Mouse (Mus musculus): ENCODE results near the gene Prr27. TPM values are rescaled to one million over a fixed set of nuclear protein-coding genes. Genes with fewer than 3 reads are reported as not detected.

Gene Prr27
- polyA plus RNA-seq (2014; fragmentation: Nextera tagmentation; extraction: Ambion mirVana), result not detected in 2 replicates

DNA sequence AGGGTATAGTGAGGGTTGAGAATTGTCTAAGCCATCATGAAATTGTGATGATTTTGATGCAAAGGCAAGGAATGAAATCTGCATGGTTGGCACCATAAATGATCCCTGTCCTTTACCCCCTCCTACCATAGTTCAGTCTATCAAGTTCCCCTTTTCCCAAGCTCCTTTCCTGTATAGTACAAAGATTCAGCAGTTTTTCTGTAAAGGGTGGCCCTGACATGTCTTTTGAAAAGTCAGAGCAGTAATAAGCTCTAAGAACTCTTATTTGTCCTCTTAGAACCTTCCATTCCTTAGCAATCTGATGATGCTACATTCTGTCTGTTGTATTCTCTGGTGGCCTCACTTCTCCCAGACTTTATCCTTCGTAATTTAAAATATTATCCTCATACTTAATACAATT lies at the start of gene Prr27:
Gene Prr27, plus strand, starts transcription at position 301 of the 400 bp plus-strand sequence.
- H3K4me2 ChIP-seq (ENCODE audit: low read depth, low read length, severe bottlenecking), result no peak within 1 kb of the TSS
- H3K4me1 ChIP-seq (replicated peaks; ENCODE audit: control insufficient read depth, insufficient read depth, low read length), result no peaks in the 10 kb centered on the region
- 80% methylated on average over 1 of the region's 1 CpGs for WGBS
- no peaks in the 10 kb centered on the region for H3K36me3 ChIP-seq (ENCODE audit: control insufficient read depth, insufficient read depth, low read length)
- no peak within 1 kb of the TSS for H3K27ac ChIP-seq (ENCODE audit: low read depth, low read length)
- H3K9ac ChIP-seq (ENCODE audit: low read length), result no peak within 1 kb of the TSS
- no peak for ATAC-seq (replicated peaks; ENCODE audit: low FRiP score)
- H3K9me3 ChIP-seq (ENCODE audit: control insufficient read depth, low read length), result no peaks in the 10 kb centered on the region
- H3K4me3 ChIP-seq (ENCODE audit: low read depth, low read length), result no peak within 1 kb of the TSS
- DNase-seq (ENCODE audit: low spot score), result no peak
- no peaks in the 10 kb centered on the region for H3K27me3 ChIP-seq (ENCODE audit: control insufficient read depth, insufficient read depth, low read length)

DNA sequence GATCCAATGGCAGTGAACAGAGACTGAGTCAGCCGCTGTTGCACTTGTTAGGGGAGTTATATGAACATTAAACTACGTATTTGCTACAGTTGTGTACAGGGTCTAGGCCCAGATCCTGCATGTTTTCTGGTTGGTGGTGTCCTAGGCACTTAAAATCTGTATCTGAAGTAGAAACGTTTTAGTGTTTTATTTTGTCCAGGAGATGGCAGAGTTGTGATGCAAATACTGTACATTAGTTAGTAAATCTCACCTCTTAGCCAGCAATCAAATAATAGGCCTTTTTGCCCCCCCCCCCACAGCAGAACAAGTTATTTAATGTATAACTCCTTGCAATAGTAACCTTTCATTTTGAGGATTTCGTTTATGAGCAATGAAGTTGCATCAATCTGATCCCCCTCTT lies 42.8 kb upstream of the Prr27 start:
- 57% methylated on average over 4 of the region's 4 CpGs for WGBS

DNA sequence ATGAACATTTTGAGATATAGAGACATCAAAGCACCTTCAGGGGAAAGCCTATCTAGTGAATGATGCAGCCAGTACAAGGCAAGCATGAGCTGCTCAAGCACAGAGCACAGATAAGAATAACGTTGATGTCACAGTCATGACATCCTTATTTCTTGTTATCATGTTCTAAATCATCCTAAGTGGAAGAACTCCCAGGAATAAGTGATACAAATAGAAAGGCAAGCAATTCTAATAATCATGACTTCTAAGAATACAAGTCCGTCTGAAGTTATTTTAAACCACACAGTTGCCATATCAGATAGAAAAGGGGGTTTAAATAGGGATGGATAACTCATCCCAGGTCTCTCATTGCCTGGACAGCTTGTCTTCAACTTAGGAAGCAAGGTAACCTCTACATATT lies 17.7 kb upstream of the Prr27 start, which contains the start of gene Csn1s2b:
Gene Csn1s2b, plus strand, starts transcription at position 301 of the 400 bp plus-strand sequence.
- H3K27ac ChIP-seq (ENCODE audit: low read depth, low read length), result no peak within 1 kb of the TSS

More for the DNA sequence above, 42.8 kb upstream of the Prr27 start:
- Histone ChIP-seq H3K4me1 (replicated peaks; ENCODE audit: control insufficient read depth, insufficient read depth, low read length) (no peaks in the 10 kb centered on the region), H3K27me3 (ENCODE audit: control insufficient read depth, insufficient read depth, low read length) (no peaks in the 10 kb centered on the region), H3K36me3 (ENCODE audit: control insufficient read depth, insufficient read depth, low read length) (no peaks in the 10 kb centered on the region), H3K27ac (ENCODE audit: low read depth, low read length) (no peak overlapping the region), H3K9ac (ENCODE audit: low read length) (no peak overlapping the region), H3K4me3 (ENCODE audit: low read depth, low read length) (no peak overlapping the region), H3K4me2 (ENCODE audit: low read depth, low read length, severe bottlenecking) (no peak overlapping the region), H3K9me3 (ENCODE audit: control insufficient read depth, low read length) (no peaks in the 10 kb centered on the region)
- ATAC-seq (replicated peaks; ENCODE audit: low FRiP score) (no peak), DNase-seq (ENCODE audit: low spot score) (no peak)

DNA sequence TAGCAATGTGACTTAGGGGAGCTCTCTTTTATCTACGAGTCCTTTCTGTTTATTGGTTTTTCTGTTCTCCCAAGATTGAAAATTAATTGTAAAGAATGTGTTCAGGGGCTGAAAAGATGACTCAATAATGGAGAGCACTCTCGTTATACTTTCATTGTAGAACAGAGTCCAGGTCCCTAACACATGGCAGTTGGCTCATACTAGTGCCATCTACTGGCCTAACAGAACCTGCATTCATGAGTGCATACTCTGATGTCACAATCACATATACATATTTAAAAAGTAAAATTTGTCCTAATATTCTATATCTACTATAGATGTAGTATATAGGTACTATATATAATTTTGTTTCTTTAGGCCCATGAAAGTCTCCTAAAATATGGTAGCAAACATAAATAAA lies 16.2 kb upstream of the Prr27 start:
- no peak overlapping the region for H3K27ac ChIP-seq (ENCODE audit: low read depth, low read length)
- DNase-seq (ENCODE audit: low spot score), result no peak
- no peak overlapping the region for H3K4me3 ChIP-seq (ENCODE audit: low read depth, low read length)
- no peaks in the 10 kb centered on the region for H3K9me3 ChIP-seq (ENCODE audit: control insufficient read depth, low read length)
- WGBS, result 55% methylated on average over 2 of the region's 2 CpGs
- H3K36me3 ChIP-seq (ENCODE audit: control insufficient read depth, insufficient read depth, low read length), result no peaks in the 10 kb centered on the region
- no peak for ATAC-seq (replicated peaks; ENCODE audit: low FRiP score)
- H3K4me1 ChIP-seq (replicated peaks; ENCODE audit: control insufficient read depth, insufficient read depth, low read length), result no peaks in the 10 kb centered on the region
- no peak overlapping the region for H3K4me2 ChIP-seq (ENCODE audit: low read depth, low read length, severe bottlenecking)
- H3K9ac ChIP-seq (ENCODE audit: low read length), result no peak overlapping the region
- no peaks in the 10 kb centered on the region for H3K27me3 ChIP-seq (ENCODE audit: control insufficient read depth, insufficient read depth, low read length)

More for the DNA sequence above, 17.7 kb upstream of the Prr27 start, which contains the start of gene Csn1s2b:
- 86% methylated on average over 2 of the region's 2 CpGs for WGBS
- H3K4me3 ChIP-seq (ENCODE audit: low read depth, low read length), result no peak within 1 kb of the TSS
- H3K36me3 ChIP-seq (ENCODE audit: control insufficient read depth, insufficient read depth, low read length), result no peaks in the 10 kb centered on the region
- H3K27me3 ChIP-seq (ENCODE audit: control insufficient read depth, insufficient read depth, low read length), result no peaks in the 10 kb centered on the region
- no peak within 1 kb of the TSS for H3K9ac ChIP-seq (ENCODE audit: low read length)
- no peaks in the 10 kb centered on the region for H3K9me3 ChIP-seq (ENCODE audit: control insufficient read depth, low read length)
- H3K4me2 ChIP-seq (ENCODE audit: low read depth, low read length, severe bottlenecking), result no peak within 1 kb of the TSS
- no peaks in the 10 kb centered on the region for H3K4me1 ChIP-seq (replicated peaks; ENCODE audit: control insufficient read depth, insufficient read depth, low read length)
- DNase-seq (ENCODE audit: low spot score) (no peak), ATAC-seq (replicated peaks; ENCODE audit: low FRiP score) (no peak)

DNA sequence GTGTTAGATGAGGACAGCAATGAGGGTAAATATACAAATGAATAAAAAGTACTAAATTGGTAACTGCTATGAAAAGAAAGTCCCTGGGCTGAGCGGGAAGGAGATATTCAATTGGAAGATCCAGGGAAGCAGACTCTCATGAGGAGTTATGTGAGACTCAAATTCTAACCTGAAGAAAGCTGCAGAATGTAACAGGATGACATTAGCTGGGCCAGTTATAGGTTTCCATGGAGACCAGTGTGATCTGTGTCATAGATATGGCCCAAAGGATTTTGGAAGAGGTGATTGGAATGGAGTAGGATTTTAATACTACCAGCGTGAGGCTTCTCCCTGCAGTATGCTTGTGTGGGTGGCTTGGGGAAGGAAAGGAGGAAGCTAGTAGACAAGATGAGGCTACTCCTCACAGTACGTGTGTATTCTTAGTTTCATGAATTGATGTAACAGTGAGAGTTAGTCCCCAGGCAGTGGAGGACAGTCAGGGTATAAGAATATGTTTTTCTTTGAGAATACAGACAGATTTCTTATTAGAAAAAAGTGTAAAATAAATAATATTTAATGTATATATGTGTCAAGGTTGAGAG lies 29.7 kb downstream of the Prr27 start:
- no peaks in the 10 kb centered on the region for H3K27me3 ChIP-seq (ENCODE audit: control insufficient read depth, insufficient read depth, low read length)
- ATAC-seq (replicated peaks; ENCODE audit: low FRiP score), result no peak
- H3K27ac ChIP-seq (ENCODE audit: low read depth, low read length), result no peak overlapping the region
- H3K9me3 ChIP-seq (ENCODE audit: control insufficient read depth, low read length), result no peaks in the 10 kb centered on the region
- H3K4me2 ChIP-seq (ENCODE audit: low read depth, low read length, severe bottlenecking), result no peak overlapping the region
- no peak for DNase-seq (ENCODE audit: low spot score)
- no peaks in the 10 kb centered on the region for H3K36me3 ChIP-seq (ENCODE audit: control insufficient read depth, insufficient read depth, low read length)
- H3K9ac ChIP-seq (ENCODE audit: low read length), result no peak overlapping the region
- 80% methylated on average over 3 of the region's 3 CpGs for WGBS
- H3K4me1 ChIP-seq (replicated peaks; ENCODE audit: control insufficient read depth, insufficient read depth, low read length), result no peaks in the 10 kb centered on the region
- no peak overlapping the region for H3K4me3 ChIP-seq (ENCODE audit: low read depth, low read length)

DNA sequence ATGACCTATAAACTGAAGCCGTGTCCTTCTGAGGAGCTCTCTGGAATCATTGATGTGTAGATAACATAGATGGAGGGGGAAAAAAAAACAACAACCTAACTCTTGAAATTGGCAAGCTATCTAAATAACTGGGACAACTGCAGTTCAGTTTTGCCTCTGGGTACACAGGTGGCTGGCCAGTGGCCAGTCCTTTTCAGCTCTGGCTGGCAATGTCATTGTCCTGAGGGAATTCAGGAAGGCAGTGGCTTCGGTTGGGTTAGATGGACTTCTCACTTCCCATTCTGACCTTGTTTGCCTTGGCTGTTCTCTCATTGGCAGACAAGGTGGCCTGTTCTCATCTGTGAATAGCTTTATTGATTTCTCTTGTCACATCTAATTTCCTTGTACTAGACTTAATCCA lies 44.6 kb downstream of the Prr27 start:
- H3K4me3 ChIP-seq (ENCODE audit: low read depth, low read length), result no peak overlapping the region
- H3K4me2 ChIP-seq (ENCODE audit: low read depth, low read length, severe bottlenecking), result no peak overlapping the region
- WGBS, result 63% methylated on average over 2 of the region's 2 CpGs
- no peak overlapping the region for H3K9ac ChIP-seq (ENCODE audit: low read length)
- H3K4me1 ChIP-seq (replicated peaks; ENCODE audit: control insufficient read depth, insufficient read depth, low read length), result no peaks in the 10 kb centered on the region
- DNase-seq (ENCODE audit: low spot score), result no peak
- no peak overlapping the region for H3K27ac ChIP-seq (ENCODE audit: low read depth, low read length)
- no peak for ATAC-seq (replicated peaks; ENCODE audit: low FRiP score)
- H3K36me3 ChIP-seq (ENCODE audit: control insufficient read depth, insufficient read depth, low read length), result no peaks in the 10 kb centered on the region
- H3K9me3 ChIP-seq (ENCODE audit: control insufficient read depth, low read length), result no peaks in the 10 kb centered on the region
- H3K27me3 ChIP-seq (ENCODE audit: control insufficient read depth, insufficient read depth, low read length), result no peaks in the 10 kb centered on the region

DNA sequence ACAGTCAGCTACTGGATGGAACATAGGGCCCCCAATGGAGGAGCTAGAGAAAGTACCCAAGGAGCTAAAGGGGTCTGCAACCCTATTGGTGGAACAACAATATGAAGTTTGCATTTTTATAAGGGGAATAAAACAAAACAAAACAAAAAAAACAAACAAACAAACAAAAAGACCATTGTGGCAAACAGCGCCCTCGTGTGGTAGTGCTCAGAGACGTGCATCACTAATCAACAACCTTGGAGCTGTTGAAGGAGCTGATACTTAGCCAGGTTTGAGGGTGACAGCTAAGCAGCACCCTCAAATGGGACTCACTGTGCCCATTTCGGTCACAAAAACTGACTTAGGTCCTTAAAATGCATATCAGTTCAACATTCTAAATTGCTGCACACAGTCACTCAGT lies 45.9 kb downstream of the Prr27 start:
- no peaks in the 10 kb centered on the region for H3K27me3 ChIP-seq (ENCODE audit: control insufficient read depth, insufficient read depth, low read length)
- H3K36me3 ChIP-seq (ENCODE audit: control insufficient read depth, insufficient read depth, low read length), result no peaks in the 10 kb centered on the region
- ATAC-seq (replicated peaks; ENCODE audit: low FRiP score) (no peak), DNase-seq (ENCODE audit: low spot score) (no peak)
- H3K9me3 ChIP-seq (ENCODE audit: control insufficient read depth, low read length), result no peaks in the 10 kb centered on the region
- WGBS, result 32% methylated on average over 4 of the region's 4 CpGs
- no peaks in the 10 kb centered on the region for H3K4me1 ChIP-seq (replicated peaks; ENCODE audit: control insufficient read depth, insufficient read depth, low read length)
- no peak overlapping the region for H3K4me2 ChIP-seq (ENCODE audit: low read depth, low read length, severe bottlenecking)
- no peak overlapping the region for H3K9ac ChIP-seq (ENCODE audit: low read length)
- H3K4me3 ChIP-seq (ENCODE audit: low read depth, low read length), result no peak overlapping the region
- no peak overlapping the region for H3K27ac ChIP-seq (ENCODE audit: low read depth, low read length)

DNA sequence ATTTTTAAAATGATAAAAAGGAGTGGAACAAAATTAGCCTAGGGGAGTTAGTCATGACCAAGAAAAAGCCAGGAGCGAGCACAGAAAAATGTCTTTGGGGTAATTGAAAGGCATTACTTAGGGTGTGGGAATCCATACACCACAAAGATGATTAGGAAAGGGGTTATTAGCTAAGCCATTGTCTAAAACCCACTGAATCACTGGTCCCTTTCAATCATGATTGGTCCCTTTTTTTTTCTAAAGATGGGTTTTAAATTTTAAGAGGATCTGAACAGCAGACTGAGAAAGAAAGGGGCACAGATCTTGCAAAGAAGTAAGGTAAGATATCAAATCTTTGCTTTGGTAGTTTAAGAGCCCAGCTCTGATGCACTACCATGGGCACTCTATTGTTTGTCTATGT lies 59.2 kb downstream of the Prr27 start, which contains the start of gene Odam:
Gene Odam, plus strand, starts transcription at position 301 of the 400 bp plus-strand sequence.
- Histone ChIP-seq H3K27ac (ENCODE audit: low read depth, low read length) (no peak within 1 kb of the TSS), H3K27me3 (ENCODE audit: control insufficient read depth, insufficient read depth, low read length) (no peaks in the 10 kb centered on the region), H3K4me2 (ENCODE audit: low read depth, low read length, severe bottlenecking) (no peak within 1 kb of the TSS), H3K4me3 (ENCODE audit: low read depth, low read length) (no peak within 1 kb of the TSS), H3K36me3 (ENCODE audit: control insufficient read depth, insufficient read depth, low read length) (no peaks in the 10 kb centered on the region), H3K9ac (ENCODE audit: low read length) (no peak within 1 kb of the TSS), H3K4me1 (replicated peaks; ENCODE audit: control insufficient read depth, insufficient read depth, low read length) (no peaks in the 10 kb centered on the region), H3K9me3 (ENCODE audit: control insufficient read depth, low read length) (no peaks in the 10 kb centered on the region)
- no peak for ATAC-seq (replicated peaks; ENCODE audit: low FRiP score)
- no peak for DNase-seq (ENCODE audit: low spot score)
- 67% methylated on average over 1 of the region's 1 CpGs for WGBS
